In genomic region chr6:57795835-57796234, GRCm38 (mm10) we compare ENCODE assay signal across 13 mouse cellular contexts. TPM values are rescaled to one million over a fixed set of nuclear protein-coding genes. Genes with fewer than 3 reads are reported as not detected.
DNase-seq lines count a peak whose midpoint lies in the region; ATAC-seq and TF ChIP-seq lines count a peak whose summit lies in the region.
"Had no signal": no experiment of that assay in that cellular context is flagged by ENCODE, and none has a peak within 500 bp of the region (broad histone marks: within the 10 kb centered on the region; RNA-seq: fewer than 3 reads in every experiment).

No protein-coding gene starts in this region.

- no peak for TF ChIP-seq EP300 in CH12.LX (IDR thresholded peaks at IDR 0.05; ENCODE audit: low read length)

- no peak overlapping the region; the same call in 1 of the 2 replicates for H3K4me2 ChIP-seq in CH12.LX (ENCODE audit: insufficient read depth, low read depth, poor library complexity, severe bottlenecking)

- H3K27me3 ChIP-seq in CH12.LX (replicated peaks), result no peaks in the 10 kb centered on the region

- H3K27ac ChIP-seq in CH12.LX (ENCODE audit: insufficient read depth, low read depth), result no peak overlapping the region
- H3K27ac ChIP-seq in cortical plate, adult 2 months (ENCODE audit: insufficient read depth, low read length), result peak overlapping the region; percentile 8

- no peak for ATAC-seq in erythroid progenitor cell, adult 5-6 weeks (replicated peaks; ENCODE audit: low FRiP score, poor library complexity, severe bottlenecking)

- no peak for TF ChIP-seq POLR2A in CH12.LX (IDR thresholded peaks at IDR 0.05; ENCODE audit: low read depth, low read length)
- TF ChIP-seq POLR2A in cortical plate, adult 2 months (IDR thresholded peaks at IDR 0.05; ENCODE audit: extremely low read depth, insufficient read depth, low read length), result no peak

- H3K4me3 ChIP-seq in CH12.LX (replicated peaks in 1 of 3; ENCODE audit: low read depth in 2 of 3, low read length in 2 of 3, poor library complexity in 1 of 3), result no peak overlapping the region
- H3K4me3 ChIP-seq in cortical plate, adult 2 months (ENCODE audit: insufficient read depth, low read length), result no peak overlapping the region
- H3K4me3 ChIP-seq: erythroblast, embryonic 14.5 days had no signal

- no peak overlapping the region for H3K9ac ChIP-seq in CH12.LX (ENCODE audit: insufficient read depth, low read depth)

- DNase-seq in left cerebral cortex, postnatal 4 days, result peak; percentile 3
- no peak for DNase-seq in left cerebral cortex, adult 11 months (ENCODE audit: low spot score)
- peak; percentile 36 for DNase-seq in CH12.LX (ENCODE audit: extremely low read depth)
- DNase-seq in lung, postnatal 4 days, result peak; percentile 38 to 52
- DNase-seq in cerebellum, postnatal 36 days, result no peak
- DNase-seq: cerebellum, adult 2 months; right cerebral cortex, postnatal 4 days had no signal

- dilution Hi-C loops in CH12.LX (cut with MboI; ENCODE audit: extremely low pct_ligation_motif_present, extremely low pct_unique_long_range_greater_than_20kb, low sequenced_read_pairs), result no loop called here

- no peak for TF ChIP-seq CTCF in CH12.LX (conservative IDR thresholded peaks at IDR 0.05 in 1 of 2, IDR thresholded peaks at IDR 0.05 in 1 of 2; ENCODE audit: low read depth in 2 of 2, low read length in 2 of 2)
- TF ChIP-seq CTCF in cortical plate, adult 2 months (IDR thresholded peaks at IDR 0.05; ENCODE audit: extremely low read depth, insufficient read depth, low read length), result no peak

- H3K36me3 ChIP-seq in CH12.LX (replicated peaks in 1 of 2; ENCODE audit: control insufficient read depth in 1 of 2, insufficient read depth in 1 of 2, low read length in 1 of 2), result no peaks in the 10 kb centered on the region

- TF ChIP-seq RAD21 in CH12.LX (IDR thresholded peaks at IDR 0.05; ENCODE audit: low read depth, low read length), result no peak

- no peaks in the 10 kb centered on the region for H3K79me2 ChIP-seq in CH12.LX (replicated peaks; ENCODE audit: control insufficient read depth, extremely low read depth, insufficient read depth, poor library complexity, severe bottlenecking)

- peaks cover 8 to 12% of the 10 kb centered on the region in 2 experiments; a peak in 3 of 4 replicates for H3K4me1 ChIP-seq in CH12.LX (ENCODE audit: control insufficient read depth in 1 of 2, insufficient read depth in 2 of 2)
- peaks cover 7% of the 10 kb centered on the region for H3K4me1 ChIP-seq in cortical plate, adult 2 months (ENCODE audit: control insufficient read depth, insufficient read depth, low read length)

- no peaks in the 10 kb centered on the region for H3K9me3 ChIP-seq in CH12.LX (replicated peaks; ENCODE audit: low read length)

- in situ Hi-C loops in CH12.LX (cut with MboI; ENCODE audit: low pct_ligation_motif_present, low pct_unique_long_range_greater_than_20kb, low sequenced_read_pairs), result no loop called here

- intact Hi-C loops in left cerebral cortex, postnatal 4 days (cut with DNase I), result no loop called here

TF ChIP-seq in CH12.LX, 34 proteins besides CTCF, POLR2A, EP300 and RAD21:
- TF ChIP-seq ELF1 (IDR thresholded peaks at IDR 0.05; ENCODE audit: low read depth, low read length) (peak; percentile 45; the same call in 1 of the 2 replicates), MYC (IDR thresholded peaks at IDR 0.05; ENCODE audit: low read depth, low read length) (no peak)

RNA-seq across cellular contexts. Expression of gene Vopp1, which starts 29.1 kb away (rescaled TPM):
- 100 to 1,000 TPM; 139 to 148 TPM for total RNA-seq in left cerebral cortex, postnatal 4 days (2021)
- not detected in 2 replicates for total RNA-seq in CH12.LX (2012; rRNA removed)
- total RNA-seq in CH12.LX (2014; rRNA removed), result not detected in 2 replicates
- polyA plus RNA-seq in CH12.LX (2012; ENCODE audit: insufficient read length, low read depth), result 0.10 TPM in 1 of 2 replicates, not detected in the other
- 83.2 and 85.8 TPM in 2 replicates for polyA plus RNA-seq in cortical plate, adult 2 months (2012; rRNA removed)
- 256 and 266 TPM in 2 replicates for total RNA-seq in erythroid progenitor cell, adult 5-6 weeks (2015; ENCODE audit: low replicate concordance)
- total RNA-seq in erythroid progenitor cell, adult 5-6 weeks (2017; ENCODE audit: low replicate concordance), result 264 and 267 TPM in 2 replicates

RNA-seq across cellular contexts. Expression of gene Vmn1r21, which starts 54.3 kb away (rescaled TPM):
- total RNA-seq in left cerebral cortex, postnatal 4 days (2021), result not detected
- total RNA-seq in CH12.LX (2012; rRNA removed) (not detected in 2 replicates), CH12.LX (2014; rRNA removed) (not detected in 2 replicates)
- polyA plus RNA-seq in CH12.LX (2012; ENCODE audit: insufficient read length, low read depth), result not detected in 2 replicates
- polyA plus RNA-seq in cortical plate, adult 2 months (2012; rRNA removed), result not detected in 2 replicates
- not detected in 2 replicates for total RNA-seq in erythroid progenitor cell, adult 5-6 weeks (2015; ENCODE audit: low replicate concordance)
- not detected in 2 replicates for total RNA-seq in erythroid progenitor cell, adult 5-6 weeks (2017; ENCODE audit: low replicate concordance)
- total RNA-seq: midbrain, postnatal 0 days had no signal
- polyA plus RNA-seq: cerebellum, adult 2 months; erythroblast, embryonic 14.5 days; limb, embryonic 11.5 days; midbrain, postnatal 0 days; urinary bladder, adult 2 months had no signal

Comparison
In these comparisons a context has a peak if more than half of its experiments do, and no peak if none do; other contexts are left out.
1. DNase-seq: peak in left cerebral cortex, postnatal 4 days (single experiment), CH12.LX (single experiment) and lung, postnatal 4 days (2 of 2); none in left cerebral cortex, adult 11 months (single experiment) and cerebellum, postnatal 36 days (0 of 2).
2. RNA of gene Vopp1, which starts 29.1 kb away (total RNA-seq): 256 to 267 TPM in erythroid progenitor cell, adult 5-6 weeks and 139 to 148 TPM in left cerebral cortex, postnatal 4 days; not detected in CH12.LX; every median in the first group is over 100 times any median in the second.